Mouse (Mus musculus) cerebellum, adult 9-10 months (tissue): Measurements from ENCODE around the gene Slc38a5.

ENCODE experiments used
- DNase-seq: peaks from one replicate; pipeline ENCODE4 v3.0.0; 2022

Slc38a5 gene

GRCm38 (mm10) chrX:8271083-8271820 is at the start of gene Slc38a5:
Gene Slc38a5 (plus strand): TSS chrX:8271133.
- no peak for DNase-seq

GRCm38 (mm10) chrX:8222296-8222677 is 48.6 kb upstream of the Slc38a5 start:
- peak; percentile 82 for DNase-seq

GRCm38 (mm10) chrX:8222678-8223421 is 48.1 kb upstream of the Slc38a5 start:
- peak; percentile 72 for DNase-seq

GRCm38 (mm10) chrX:8223473-8223872 is 47.5 kb upstream of the Slc38a5 start:
- no peak for DNase-seq

- DNase-seq: no peak
These were observed 40.7 kb upstream of the Slc38a5 start for GRCm38 (mm10) chrX:8230272-8230671.

GRCm38 (mm10) chrX:8233602-8234001 is 37.3 kb upstream of the Slc38a5 start:
- no peak for DNase-seq

- no peak for DNase-seq
These were observed 34.2 kb upstream of the Slc38a5 start for GRCm38 (mm10) chrX:8236704-8237103.

GRCm38 (mm10) chrX:8238804-8239395 is 32.0 kb upstream of the Slc38a5 start:
- no peak for DNase-seq

- DNase-seq: no peak
These were observed 23.3 kb upstream of the Slc38a5 start for GRCm38 (mm10) chrX:8247680-8248079.

- DNase-seq: no peak
These were observed 22.3 kb upstream of the Slc38a5 start for GRCm38 (mm10) chrX:8248542-8249120.

- DNase-seq: no peak
These were observed 19.1 kb upstream of the Slc38a5 start for GRCm38 (mm10) chrX:8251789-8252333.

- DNase-seq: peak; percentile 92
These were observed 18.3 kb upstream of the Slc38a5 start, which contains the start of gene Ftsj1 for GRCm38 (mm10) chrX:8252334-8253285. Gene Ftsj1 (minus strand): TSS chrX:8252406.

GRCm38 (mm10) chrX:8253711-8254110 is 17.2 kb upstream of the Slc38a5 start:
- no peak for DNase-seq

- no peak for DNase-seq
These were observed 15.1 kb upstream of the Slc38a5 start for GRCm38 (mm10) chrX:8255807-8256206.

GRCm38 (mm10) chrX:8259478-8259877 is 11.5 kb upstream of the Slc38a5 start:
- no peak for DNase-seq

- DNase-seq: no peak
These were observed 7.7 kb upstream of the Slc38a5 start for GRCm38 (mm10) chrX:8263156-8263804.

- no peak for DNase-seq
These were observed 6.7 kb upstream of the Slc38a5 start for GRCm38 (mm10) chrX:8264222-8264621.

GRCm38 (mm10) chrX:8272000-8272399 is 1.1 kb downstream of the Slc38a5 start:
- DNase-seq: no peak

- no peak for DNase-seq
These were observed 3.1 kb downstream of the Slc38a5 start for GRCm38 (mm10) chrX:8274056-8274455.

- no peak for DNase-seq
These were observed 17.7 kb downstream of the Slc38a5 start for GRCm38 (mm10) chrX:8288621-8289020.

- no peak for DNase-seq
These were observed 38.4 kb downstream of the Slc38a5 start for GRCm38 (mm10) chrX:8309302-8309701.
